Mouse (Mus musculus): ENCODE data around the gene C1qtnf9. TPM values are rescaled to one million over a fixed set of nuclear protein-coding genes. Genes with fewer than 3 reads are reported as not detected.

Gene C1qtnf9
- total RNA-seq, 1 experiment from 2014 or later, result not detected

DNA sequence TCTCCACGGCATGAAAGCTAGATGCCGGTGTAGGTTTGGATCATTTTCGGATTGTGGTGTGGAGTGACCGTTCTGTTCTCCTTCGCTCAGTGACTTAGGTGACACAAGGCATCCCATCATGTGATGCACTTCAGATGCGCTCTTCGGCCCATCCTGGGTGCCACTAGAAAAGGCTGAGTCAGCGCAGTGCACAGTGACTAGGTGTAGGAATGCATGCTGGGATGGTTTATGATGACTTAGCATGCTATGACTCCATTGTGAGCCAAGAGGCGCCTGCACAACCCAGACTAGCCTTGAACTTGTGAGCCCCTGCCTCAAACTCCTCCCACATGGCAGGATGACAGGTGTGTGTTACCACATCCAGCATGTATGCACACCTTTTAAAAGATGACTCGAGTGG, 21.8 kb upstream of the C1qtnf9 start:
- ATAC-seq (replicated peaks; ENCODE audit: insufficient number of reproducible peaks, low FRiP score, low TSS enrichment, poor library complexity, severe bottlenecking), result no peak

DNA sequence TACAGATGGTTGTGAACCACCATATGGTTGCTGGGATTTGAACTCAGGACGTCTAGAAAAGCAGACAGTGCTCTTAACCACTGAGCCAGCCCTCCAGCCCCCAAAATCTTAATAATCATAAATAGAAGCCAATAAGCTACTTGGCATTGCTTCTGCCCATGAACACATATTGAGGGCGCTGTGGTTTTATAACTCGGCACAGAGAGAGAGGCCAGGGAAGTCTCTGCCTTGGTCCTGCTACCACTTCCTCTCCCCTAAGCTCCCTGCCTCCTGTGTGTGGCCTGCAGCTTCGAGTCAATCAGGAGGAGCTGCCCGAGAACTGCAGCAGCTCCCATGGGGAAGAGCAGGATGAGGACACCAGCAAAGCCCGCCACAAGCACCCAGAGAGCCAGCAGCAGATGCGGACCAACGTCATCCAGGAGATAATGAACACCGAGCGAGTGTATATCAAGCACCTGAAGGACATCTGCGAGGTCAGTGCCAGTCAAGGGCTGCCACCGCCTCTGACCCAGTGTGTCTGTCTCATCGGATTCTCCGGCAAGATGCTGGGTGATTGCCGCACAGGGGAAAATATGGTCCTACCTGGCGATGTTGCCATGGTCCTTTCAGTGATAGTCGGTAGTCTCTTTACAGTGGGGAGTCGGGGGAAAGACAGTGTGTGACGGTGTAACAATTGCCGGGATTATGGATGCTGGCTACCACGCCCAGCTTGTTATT, 20.6 kb upstream of the C1qtnf9 start:
- ATAC-seq (replicated peaks; ENCODE audit: insufficient number of reproducible peaks, low FRiP score, low TSS enrichment, poor library complexity, severe bottlenecking), result peak; percentile 38; the same call in 1 of the 2 replicates

GRCm38 (mm10) chr14:60749880-60750279, 18.1 kb upstream of the C1qtnf9 start:
- 0 out of 2 replicates have a peak, but pooled peaks have one; percentile 10 for ATAC-seq (replicated peaks; ENCODE audit: insufficient number of reproducible peaks, low FRiP score, low TSS enrichment, poor library complexity, severe bottlenecking)

DNA sequence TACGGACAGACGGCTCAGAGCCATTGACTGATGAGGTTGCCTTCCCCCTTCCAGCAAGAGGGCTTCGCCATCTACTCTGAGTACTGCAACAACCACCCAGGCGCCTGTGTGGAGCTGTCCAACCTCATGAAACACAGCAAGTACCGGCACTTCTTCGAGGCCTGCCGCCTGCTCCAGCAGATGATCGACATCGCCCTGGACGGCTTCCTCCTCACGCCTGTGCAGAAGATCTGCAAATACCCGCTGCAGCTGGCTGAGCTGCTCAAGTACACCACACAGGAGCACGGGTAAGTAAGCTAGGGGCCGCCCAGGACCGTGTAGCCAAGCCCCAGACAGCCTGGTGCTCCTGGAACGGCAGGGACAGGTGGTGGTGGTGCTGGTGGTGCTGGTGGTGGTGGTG, 16.4 kb upstream of the C1qtnf9 start:
- no peak for ATAC-seq (replicated peaks; ENCODE audit: insufficient number of reproducible peaks, low FRiP score, low TSS enrichment, poor library complexity, severe bottlenecking)

DNA sequence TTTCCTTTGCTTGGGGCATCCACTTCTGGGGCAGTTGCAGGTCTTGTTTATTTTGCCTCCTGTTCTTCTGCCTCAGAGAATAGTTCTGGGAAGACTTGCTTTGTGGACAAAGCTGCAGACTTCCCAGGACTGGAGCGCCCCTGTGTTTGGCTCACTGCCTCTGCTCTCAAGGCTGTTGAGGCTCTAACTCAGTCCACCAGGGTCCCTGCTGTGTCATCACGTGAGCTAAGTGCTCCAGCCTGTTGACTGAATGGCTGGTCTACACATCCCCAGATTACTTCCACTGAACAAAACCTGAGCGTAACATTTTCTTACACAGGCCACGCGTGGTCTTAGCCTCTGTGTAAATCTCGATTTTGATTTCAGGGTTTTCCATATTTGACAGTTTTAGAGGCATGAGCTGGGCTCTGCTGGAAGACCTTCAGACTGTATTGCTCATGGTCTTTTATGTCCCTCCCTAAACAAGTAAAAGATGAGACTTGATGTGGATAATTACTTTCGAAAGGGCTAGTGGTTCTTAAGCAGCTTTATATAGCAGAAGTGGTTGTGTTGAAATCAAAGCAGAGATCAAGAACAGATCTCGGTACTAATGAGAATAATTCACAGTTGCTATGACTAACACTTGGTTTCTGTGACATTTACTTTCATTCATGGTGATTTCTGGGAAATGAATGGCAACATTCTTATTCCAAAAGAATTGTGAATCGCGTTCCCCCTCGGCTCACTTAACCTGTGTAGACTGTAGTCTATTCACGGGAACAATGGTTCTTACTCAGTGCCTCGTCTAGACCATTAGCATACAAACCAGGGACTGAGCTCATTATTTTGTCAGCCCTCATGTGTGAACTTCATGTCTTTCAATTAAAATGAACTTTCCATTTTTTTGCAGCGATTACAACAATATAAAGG, 14.8 kb upstream of the C1qtnf9 start:
- no peak for ATAC-seq (replicated peaks; ENCODE audit: insufficient number of reproducible peaks, low FRiP score, low TSS enrichment, poor library complexity, severe bottlenecking)

DNA sequence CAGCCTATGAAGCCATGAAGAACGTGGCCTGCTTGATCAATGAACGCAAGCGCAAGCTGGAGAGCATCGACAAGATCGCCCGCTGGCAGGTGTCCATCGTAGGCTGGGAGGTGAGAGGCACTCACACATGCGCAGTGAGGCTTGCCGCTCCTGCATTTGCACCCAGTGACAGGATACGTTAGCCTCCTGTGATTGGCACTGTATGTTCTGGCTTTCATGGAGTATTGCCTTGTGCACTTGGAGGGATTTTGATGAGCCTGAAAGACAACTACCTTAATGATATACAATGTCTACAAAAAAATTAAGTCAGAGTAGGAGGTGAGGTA, 14.2 kb upstream of the C1qtnf9 start:
- no peak for ATAC-seq (replicated peaks; ENCODE audit: insufficient number of reproducible peaks, low FRiP score, low TSS enrichment, poor library complexity, severe bottlenecking)

DNA sequence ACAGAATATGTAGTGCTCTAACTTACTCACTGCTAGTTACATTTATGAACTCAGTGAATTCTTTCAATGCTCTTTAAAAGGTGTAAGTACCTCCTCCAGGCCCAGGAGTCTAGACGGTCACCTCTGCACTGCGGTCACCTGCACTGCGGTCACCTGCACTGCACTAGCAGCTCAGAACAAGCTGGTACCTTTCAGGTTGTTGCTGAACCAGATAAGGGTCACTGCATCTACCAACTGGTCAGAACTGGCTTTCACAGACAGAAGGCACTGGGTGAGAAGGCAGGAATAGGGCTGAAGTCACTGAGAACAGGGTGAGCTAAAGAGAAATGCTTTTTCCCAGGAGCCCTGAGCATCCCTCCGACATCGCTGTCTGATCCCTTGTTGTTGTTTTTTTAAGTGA, 13.3 kb upstream of the C1qtnf9 start:
- ATAC-seq (replicated peaks; ENCODE audit: insufficient number of reproducible peaks, low FRiP score, low TSS enrichment, poor library complexity, severe bottlenecking), result no peak

DNA sequence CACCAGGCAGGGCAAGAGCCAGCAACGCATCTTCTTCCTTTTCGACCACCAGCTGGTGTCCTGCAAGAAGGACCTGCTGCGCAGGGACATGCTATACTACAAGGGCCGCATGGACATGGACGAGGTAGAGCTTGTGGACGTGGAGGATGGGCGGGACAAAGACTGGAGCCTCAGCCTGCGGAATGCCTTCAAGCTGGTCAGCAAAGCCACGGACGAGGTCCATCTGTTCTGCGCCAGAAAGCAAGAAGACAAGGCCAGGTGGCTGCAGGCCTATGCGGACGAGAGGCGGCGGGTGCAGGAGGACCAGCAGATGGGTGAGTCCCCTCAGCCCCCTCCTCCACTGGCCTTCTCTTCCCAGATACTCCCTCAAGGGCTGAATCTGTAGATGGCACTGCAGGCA, 11.7 kb upstream of the C1qtnf9 start:
- ATAC-seq (replicated peaks; ENCODE audit: insufficient number of reproducible peaks, low FRiP score, low TSS enrichment, poor library complexity, severe bottlenecking), result no peak

- ATAC-seq (replicated peaks; ENCODE audit: insufficient number of reproducible peaks, low FRiP score, low TSS enrichment, poor library complexity, severe bottlenecking), result peak; percentile 66
Measured at GRCm38 (mm10) chr14:60757265-60757664, 10.7 kb upstream of the C1qtnf9 start.

DNA sequence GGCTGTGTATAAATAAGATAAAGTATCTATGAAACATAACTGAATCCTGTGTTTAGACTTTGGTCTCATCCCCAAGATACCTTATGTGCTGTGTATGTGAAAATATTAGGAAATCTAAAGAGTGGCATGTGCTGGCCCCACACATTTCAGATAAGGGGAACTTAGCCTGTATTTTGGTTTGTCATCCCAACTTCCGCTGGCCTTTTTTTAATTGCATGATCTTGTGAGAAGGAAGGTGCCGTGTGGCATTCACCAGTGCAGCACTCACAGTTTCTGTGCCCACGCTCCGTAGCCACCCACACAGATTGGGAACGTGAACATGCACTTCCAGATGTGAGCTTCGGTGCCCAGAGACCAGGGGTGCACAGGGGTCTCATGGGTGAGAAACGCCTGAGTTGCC, 10.2 kb upstream of the C1qtnf9 start:
- ATAC-seq (replicated peaks; ENCODE audit: insufficient number of reproducible peaks, low FRiP score, low TSS enrichment, poor library complexity, severe bottlenecking), result peak; percentile 53

- no peak for ATAC-seq (replicated peaks; ENCODE audit: insufficient number of reproducible peaks, low FRiP score, low TSS enrichment, poor library complexity, severe bottlenecking)
Measured at GRCm38 (mm10) chr14:60759097-60759496, 8.8 kb upstream of the C1qtnf9 start.

DNA sequence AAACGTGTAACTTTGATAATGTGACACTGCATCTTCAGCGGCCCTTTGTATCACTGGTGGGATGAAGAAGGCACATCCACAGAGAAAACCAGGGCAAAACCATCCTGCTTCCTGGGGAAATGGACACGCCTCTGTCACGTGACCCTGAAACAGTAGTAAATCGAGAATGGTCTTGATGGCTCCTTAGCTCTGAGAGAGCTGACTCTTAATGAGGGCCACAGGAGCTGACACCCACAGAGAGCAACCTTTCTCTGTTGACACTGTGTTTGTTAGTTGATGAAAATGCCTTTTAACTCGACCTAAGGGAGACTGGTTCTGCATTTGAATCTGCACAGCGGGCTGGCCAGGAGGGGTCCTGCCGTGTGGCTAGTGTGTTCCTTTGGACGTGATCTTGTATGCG, 6.1 kb upstream of the C1qtnf9 start:
- ATAC-seq (replicated peaks; ENCODE audit: insufficient number of reproducible peaks, low FRiP score, low TSS enrichment, poor library complexity, severe bottlenecking), result no peak

- ATAC-seq (replicated peaks; ENCODE audit: insufficient number of reproducible peaks, low FRiP score, low TSS enrichment, poor library complexity, severe bottlenecking), result no peak
Measured at GRCm38 (mm10) chr14:60762754-60763153, 5.2 kb upstream of the C1qtnf9 start.

DNA sequence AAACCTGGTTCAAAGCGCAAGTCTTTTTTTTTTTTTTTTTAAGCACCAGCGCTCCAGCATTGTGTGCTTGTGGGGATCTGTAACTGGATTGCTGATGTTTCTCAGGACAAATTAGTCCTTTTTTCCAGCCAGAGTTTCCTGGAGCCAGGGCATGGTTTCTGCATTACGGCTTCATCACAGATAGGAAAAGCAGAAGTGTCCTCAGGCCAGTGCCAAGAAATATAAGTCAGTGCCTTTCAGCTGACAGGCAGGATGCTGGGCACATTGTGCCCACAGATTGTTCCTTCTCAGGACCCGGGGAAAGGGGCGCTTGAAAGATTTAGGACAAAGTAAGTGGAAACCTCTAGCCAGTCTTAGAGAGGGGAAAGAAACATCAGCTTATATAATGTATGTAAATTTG, 4.2 kb upstream of the C1qtnf9 start:
- ATAC-seq (replicated peaks; ENCODE audit: insufficient number of reproducible peaks, low FRiP score, low TSS enrichment, poor library complexity, severe bottlenecking), result no peak

DNA sequence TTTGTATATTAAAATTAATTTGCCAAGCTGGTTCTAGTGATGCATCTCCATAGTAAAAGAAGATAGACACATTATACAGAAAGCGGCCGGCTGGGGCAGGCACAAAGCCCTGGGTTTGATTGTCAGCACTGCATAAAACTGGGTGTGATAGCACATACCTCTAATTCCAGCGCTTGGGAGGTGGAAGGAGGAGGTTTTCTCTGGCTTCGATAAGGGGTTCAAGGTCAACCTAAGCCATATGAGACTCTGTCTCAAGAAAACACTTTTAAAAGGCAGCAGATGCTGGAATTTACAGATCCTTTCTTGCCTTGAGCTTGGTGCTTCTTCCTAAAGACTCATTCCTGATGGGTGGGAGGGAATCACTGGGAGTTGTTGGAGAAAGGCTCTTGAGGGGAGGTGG, 3.4 kb upstream of the C1qtnf9 start:
- ATAC-seq (replicated peaks; ENCODE audit: insufficient number of reproducible peaks, low FRiP score, low TSS enrichment, poor library complexity, severe bottlenecking), result no peak

DNA sequence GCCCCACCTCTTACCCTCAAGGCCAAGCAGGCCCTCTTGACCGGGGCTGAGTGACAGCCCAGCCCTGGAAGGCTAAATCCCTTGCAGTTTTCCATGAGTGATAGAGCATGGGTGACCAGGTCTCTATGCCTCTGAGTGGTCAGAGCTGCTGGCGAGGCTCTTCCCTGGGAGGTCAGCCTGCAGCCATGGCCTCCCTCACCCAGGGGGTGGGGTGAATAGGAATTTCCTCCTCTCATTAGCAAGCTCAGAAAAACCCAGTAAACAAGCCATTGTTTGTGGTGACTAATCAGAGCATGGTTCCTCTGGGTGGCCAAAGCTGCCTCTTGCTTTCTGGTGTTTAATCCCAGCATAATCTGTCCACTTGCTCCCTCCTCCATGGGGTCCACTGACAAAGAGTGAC, 2.9 kb upstream of the C1qtnf9 start:
- no peak for ATAC-seq (replicated peaks; ENCODE audit: insufficient number of reproducible peaks, low FRiP score, low TSS enrichment, poor library complexity, severe bottlenecking)

- ATAC-seq (replicated peaks; ENCODE audit: insufficient number of reproducible peaks, low FRiP score, low TSS enrichment, poor library complexity, severe bottlenecking), result no peak
Measured at GRCm38 (mm10) chr14:60769340-60769739, 1.4 kb downstream of the C1qtnf9 start.

DNA sequence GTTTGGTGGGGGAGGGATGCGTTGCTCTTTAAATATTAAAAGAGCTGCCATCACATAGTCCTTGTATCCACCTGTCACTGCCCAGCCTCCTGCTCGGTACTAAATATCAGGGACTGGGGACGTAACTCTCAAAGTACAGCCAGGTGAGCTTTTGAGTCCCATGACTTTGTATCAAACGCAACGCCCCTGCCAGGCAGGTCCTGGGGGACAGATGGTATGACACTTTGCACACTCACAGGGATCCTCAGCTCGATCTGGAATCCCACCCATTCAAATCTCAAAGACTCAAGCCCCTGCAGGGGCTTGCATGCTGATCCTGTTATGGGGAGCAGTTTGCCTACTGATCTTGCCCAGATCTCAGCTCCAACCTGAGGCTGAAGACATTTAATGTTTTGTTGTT, 2.7 kb downstream of the C1qtnf9 start:
- no peak for ATAC-seq (replicated peaks; ENCODE audit: insufficient number of reproducible peaks, low FRiP score, low TSS enrichment, poor library complexity, severe bottlenecking)

- peak; percentile 76 for ATAC-seq (replicated peaks; ENCODE audit: insufficient number of reproducible peaks, low FRiP score, low TSS enrichment, poor library complexity, severe bottlenecking)
Measured at GRCm38 (mm10) chr14:60771057-60771456, 3.1 kb downstream of the C1qtnf9 start.

DNA sequence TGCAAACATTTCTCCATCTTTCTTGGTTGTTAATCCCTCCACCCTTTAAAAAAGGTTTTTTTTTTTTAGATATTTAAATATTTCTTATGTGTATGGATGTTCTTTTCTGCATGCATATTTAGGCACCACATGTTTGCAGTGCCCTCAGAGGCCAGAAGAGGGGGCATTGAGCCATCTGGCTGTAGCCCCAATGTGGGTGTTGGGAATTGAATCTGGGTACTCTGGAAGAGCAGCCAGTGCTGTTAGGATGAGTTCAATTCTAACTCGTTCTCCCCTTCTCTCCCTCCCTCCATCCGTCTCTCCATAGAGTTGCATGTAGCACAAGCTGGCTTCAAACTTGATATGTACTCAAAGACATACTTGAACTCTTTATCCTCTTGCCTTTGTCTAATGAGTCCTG, 5.5 kb downstream of the C1qtnf9 start:
- ATAC-seq (replicated peaks; ENCODE audit: insufficient number of reproducible peaks, low FRiP score, low TSS enrichment, poor library complexity, severe bottlenecking), result no peak
